Mouse (Mus musculus): ENCODE data around the gene Trpm8.

DNA sequence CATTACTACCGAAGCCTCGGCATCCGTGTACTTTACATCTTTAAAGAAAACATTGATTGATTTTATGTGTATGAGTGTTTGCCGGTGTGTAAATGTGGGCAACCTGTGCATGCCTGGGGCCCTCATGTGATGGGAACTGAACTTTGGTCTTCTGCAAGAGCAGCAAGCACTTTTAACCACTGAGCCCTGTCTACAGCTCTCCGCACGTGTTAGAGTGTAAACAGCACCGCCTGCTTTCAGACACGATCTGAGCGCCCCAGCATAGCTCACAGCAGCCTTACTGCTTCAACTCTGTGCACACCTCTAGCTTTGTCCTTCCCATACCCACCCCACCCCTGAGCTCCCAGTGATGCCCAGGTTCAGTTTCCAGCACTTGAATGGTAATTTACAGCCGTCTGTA is 144.6 kb downstream of the Trpm8 start:
- no peak for TF ChIP-seq TAL1 (IDR thresholded peaks at IDR 0.05; ENCODE audit: low read length)
- no peak for TF ChIP-seq GATA1 (IDR thresholded peaks at IDR 0.05; ENCODE audit: low read length)
